ENCODE assay signal across 7 mouse cellular contexts in genomic region chrX:19237048-19237737, GRCm38 (mm10).
DNase-seq lines count a peak whose midpoint lies in the region; ATAC-seq and TF ChIP-seq lines count a peak whose summit lies in the region.

No protein-coding gene starts in this region.

- no peaks in the 10 kb centered on the region for H3K36me3 ChIP-seq in forebrain, embryonic 14.5 days (ENCODE audit: control insufficient read depth, insufficient read depth, low read length)
- H3K36me3 ChIP-seq in hindbrain, embryonic 11.5 days (ENCODE audit: control insufficient read depth, insufficient read depth, low read length): no peaks in the 10 kb centered on the region

- no peaks in the 10 kb centered on the region for H3K4me1 ChIP-seq in forebrain, embryonic 14.5 days (ENCODE audit: control insufficient read depth, insufficient read depth, low read length)
- H3K4me1 ChIP-seq in hindbrain, embryonic 11.5 days (replicated peaks; ENCODE audit: control insufficient read depth, insufficient read depth, low read length): no peaks in the 10 kb centered on the region

- H3K9ac ChIP-seq in forebrain, embryonic 14.5 days (ENCODE audit: low read length): peak overlapping the region; percentile 54
- H3K9ac ChIP-seq in hindbrain, embryonic 11.5 days (ENCODE audit: low read depth, low read length): no peak overlapping the region

- CTCF ChIA-PET in Patski (lab: Charles Lee): no interaction called here

- no peak for TF ChIP-seq CTCF in Patski (IDR thresholded peaks at IDR 0.05)

- H3K4me2 ChIP-seq in forebrain, embryonic 14.5 days (ENCODE audit: low read length): peak overlapping the region; percentile 71
- H3K4me2 ChIP-seq in hindbrain, embryonic 11.5 days (replicated peaks; ENCODE audit: low read depth, low read length): peak overlapping the region; percentile 60

- H3K4me3 ChIP-seq in forebrain, embryonic 14.5 days (ENCODE audit: low read depth, low read length): peak overlapping the region; percentile 44
- H3K4me3 ChIP-seq in hindbrain, embryonic 11.5 days (ENCODE audit: low read depth, low read length): peak overlapping the region; percentile 39

- H3K27me3 ChIP-seq in Patski: peaks cover 47% of the 10 kb centered on the region
- H3K27me3 ChIP-seq in forebrain, embryonic 14.5 days (replicated peaks; ENCODE audit: control insufficient read depth, insufficient read depth, low read length): no peaks in the 10 kb centered on the region
- H3K27me3 ChIP-seq in hindbrain, embryonic 11.5 days (ENCODE audit: control insufficient read depth, insufficient read depth, low read length): no peaks in the 10 kb centered on the region

- WGBS in forebrain, embryonic 14.5 days: 23% methylated on average over 31 of the region's 31 CpGs
- 19% methylated on average over 26 of the region's 31 CpGs for WGBS in hindbrain, embryonic 11.5 days

- in situ Hi-C loops in Patski (cut with MboI; ENCODE audit: low pct_unique_long_range_greater_than_20kb): loop anchor here (10.0 kb wide), 1 partner anchor 728 kb away; no protein-coding TSS in a partner anchor

- no peaks in the 10 kb centered on the region for H3K9me3 ChIP-seq in forebrain, embryonic 14.5 days (replicated peaks; ENCODE audit: control insufficient read depth, low read length)
- no peaks in the 10 kb centered on the region for H3K9me3 ChIP-seq in hindbrain, embryonic 11.5 days (ENCODE audit: control insufficient read depth, low read length)

- ATAC-seq in Patski: peak; percentile 76
- ATAC-seq in forebrain, embryonic 14.5 days: peak; percentile 73
- ATAC-seq in hindbrain, embryonic 11.5 days (ENCODE audit: low FRiP score): peak; percentile 81

- DNase-seq in Patski (ENCODE audit: low read depth, low spot score): no peak
- peak; percentile 32 for DNase-seq in cerebellum, adult 11 months
- DNase-seq in forebrain, embryonic 14.5 days (ENCODE audit: low spot score): peak; percentile 17
- peak; percentile 21 for DNase-seq in hindbrain, embryonic 11.5 days (ENCODE audit: low spot score)
- DNase-seq in layer of hippocampus, postnatal 36 days: peak; percentile 14 to 20
- DNase-seq in lung, postnatal 4 days: peak; percentile 13 to 24
- DNase-seq in right cerebral cortex, postnatal 14 days: peak; percentile 9

- H3K27ac ChIP-seq in forebrain, embryonic 14.5 days (ENCODE audit: low read depth, low read length): no peak overlapping the region
- H3K27ac ChIP-seq in hindbrain, embryonic 11.5 days (ENCODE audit: low read depth, low read length): no peak overlapping the region

- POLR2A ChIA-PET in Patski (lab: Charles Lee): no interaction called here
